Mouse (Mus musculus): Measurements from ENCODE around the gene Hoxc11.
A peak's percentile ranks its signal among the peaks of the same experiment; 100 is the strongest.

Hoxc11 gene

GRCm38 (mm10) chr15:102965892-102966775 is 11.9 kb downstream of the Hoxc11 start:
- peak; percentile 94 for DNase-seq

- no peak for DNase-seq
Observed at GRCm38 (mm10) chr15:102966776-102967311, 12.6 kb downstream of the Hoxc11 start, which contains the start of gene Hoxc10. Hoxc10 (plus strand) TSS chr15:102966796.

- no peak for DNase-seq
Observed at GRCm38 (mm10) chr15:102967312-102967510, 13.0 kb downstream of the Hoxc11 start, which contains the start of gene Hoxc5. Hoxc5 (plus strand) TSS chr15:102967443.

GRCm38 (mm10) chr15:102967511-102968397 is 13.5 kb downstream of the Hoxc11 start:
- DNase-seq = no peak

- DNase-seq = no peak
Observed at GRCm38 (mm10) chr15:102969296-102969695, 15.1 kb downstream of the Hoxc11 start.

GRCm38 (mm10) chr15:102970740-102971139 is 16.5 kb downstream of the Hoxc11 start:
- DNase-seq = no peak

GRCm38 (mm10) chr15:102972254-102972653 is 18.0 kb downstream of the Hoxc11 start:
- no peak for DNase-seq

GRCm38 (mm10) chr15:102972753-102973152 is 18.5 kb downstream of the Hoxc11 start:
- no peak for DNase-seq

- DNase-seq = no peak
Observed at GRCm38 (mm10) chr15:102975034-102975433, 20.8 kb downstream of the Hoxc11 start.

- DNase-seq = no peak
Observed at GRCm38 (mm10) chr15:102975688-102976111, 21.5 kb downstream of the Hoxc11 start.

- DNase-seq = no peak
Observed at GRCm38 (mm10) chr15:102976171-102976570, 21.9 kb downstream of the Hoxc11 start, which contains the start of gene Hoxc9. Hoxc9 (plus strand) TSS chr15:102976439.

GRCm38 (mm10) chr15:102976631-102977422 is 22.6 kb downstream of the Hoxc11 start:
- peak; percentile 91 for DNase-seq

- DNase-seq = no peak
Observed at GRCm38 (mm10) chr15:102977423-102977974, 23.3 kb downstream of the Hoxc11 start.

- no peak for DNase-seq
Observed at GRCm38 (mm10) chr15:102978615-102979515, 24.6 kb downstream of the Hoxc11 start.

GRCm38 (mm10) chr15:102979936-102980335 is 25.7 kb downstream of the Hoxc11 start:
- no peak for DNase-seq

- no peak for DNase-seq
Observed at GRCm38 (mm10) chr15:102980352-102980751, 26.1 kb downstream of the Hoxc11 start.

- no peak for DNase-seq
Observed at GRCm38 (mm10) chr15:102980912-102981311, 26.7 kb downstream of the Hoxc11 start.

GRCm38 (mm10) chr15:102981379-102982288 is 27.4 kb downstream of the Hoxc11 start:
- peak; percentile 90 for DNase-seq

- no peak for DNase-seq
Observed at GRCm38 (mm10) chr15:102983716-102984115, 29.5 kb downstream of the Hoxc11 start.

GRCm38 (mm10) chr15:102984521-102984920 is 30.3 kb downstream of the Hoxc11 start:
- no peak for DNase-seq
